Mouse (Mus musculus) bone marrow, adult 2 months (tissue): ENCODE results near the gene Ebf4.

Experiments used
- CTCF ChIP-seq: fragments of 200-500 bp; IDR thresholded peaks from 2 replicates; pipeline ENCODE4 v1.5.1; 2011; ENCODE audit warnings: low read length, control low read depth; ENCODE audit not compliant: control insufficient read depth, insufficient read depth
- POLR2A ChIP-seq: fragments of 200-500 bp; IDR thresholded peaks from 2 replicates; pipeline ENCODE4 v1.6.1; 2011; ENCODE audit warnings: low read depth, mild to moderate bottlenecking, control low read depth, low read length, borderline replicate concordance; ENCODE audit not compliant: control insufficient read depth

DNA sequence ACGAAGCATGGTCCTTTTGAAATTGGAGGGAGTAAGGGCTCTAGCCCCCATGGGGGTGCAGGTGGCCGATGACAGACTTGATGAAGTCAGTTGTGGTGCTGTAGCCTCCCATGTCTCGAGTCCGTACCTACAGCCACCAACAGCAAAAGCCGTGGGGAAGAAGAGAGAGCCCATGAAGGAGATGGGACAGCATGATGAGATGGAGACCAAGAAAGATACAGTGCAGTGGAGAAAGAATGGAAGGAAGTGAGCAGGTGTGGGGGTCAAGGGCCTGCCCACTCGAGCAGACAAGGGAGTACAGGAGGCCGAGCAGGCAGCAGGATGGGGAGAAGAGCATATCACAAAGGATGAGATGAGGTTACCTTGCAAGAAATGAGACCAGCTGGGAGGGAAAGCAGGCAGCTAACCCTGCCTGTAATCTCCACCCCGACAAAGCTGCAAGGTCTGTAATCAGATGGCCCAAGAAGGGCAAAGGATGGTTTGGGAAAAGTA is 15.3 kb upstream of the Ebf4 start:
- no peak for TF ChIP-seq CTCF
- TF ChIP-seq POLR2A, result no peak
